Mouse (Mus musculus) cerebellum, adult 11 months (tissue): ENCODE results near the gene Kiss1r.
A peak's percentile ranks its signal among the peaks of the same experiment; 100 is the strongest.

Experiments used
- DNase-seq: peaks from one replicate; pipeline ENCODE4 v3.0.0; 2022

Gene Kiss1r

GRCm38 (mm10) chr10:79925785-79926490, 9.2 kb downstream of the Kiss1r start:
- no peak for DNase-seq

GRCm38 (mm10) chr10:79926491-79927323, 9.9 kb downstream of the Kiss1r start, which contains the start of gene Arid3a:
Gene Arid3a, plus strand, starts transcription at chr10:79927043.
- DNase-seq = peak; percentile 87

- peak; percentile 54 for DNase-seq
Observed at GRCm38 (mm10) chr10:79927324-79928029, 10.7 kb downstream of the Kiss1r start.

GRCm38 (mm10) chr10:79928030-79928694, 11.4 kb downstream of the Kiss1r start:
- DNase-seq = peak; percentile 32

GRCm38 (mm10) chr10:79928907-79929701, 12.3 kb downstream of the Kiss1r start:
- DNase-seq = no peak

GRCm38 (mm10) chr10:79929967-79930825, 13.4 kb downstream of the Kiss1r start:
- DNase-seq = peak; percentile 30

- no peak for DNase-seq
Observed at GRCm38 (mm10) chr10:79930826-79931186, 14.0 kb downstream of the Kiss1r start.

- DNase-seq = no peak
Observed at GRCm38 (mm10) chr10:79931797-79932196, 15.0 kb downstream of the Kiss1r start.

- DNase-seq = peak; percentile 61
Observed at GRCm38 (mm10) chr10:79932736-79933135, 16.0 kb downstream of the Kiss1r start.

- no peak for DNase-seq
Observed at GRCm38 (mm10) chr10:79933145-79933679, 16.4 kb downstream of the Kiss1r start.

GRCm38 (mm10) chr10:79933861-79934260, 17.1 kb downstream of the Kiss1r start:
- no peak for DNase-seq

- no peak for DNase-seq
Observed at GRCm38 (mm10) chr10:79934272-79934721, 17.5 kb downstream of the Kiss1r start.

- no peak for DNase-seq
Observed at GRCm38 (mm10) chr10:79934794-79935569, 18.2 kb downstream of the Kiss1r start.

GRCm38 (mm10) chr10:79936284-79936910, 19.6 kb downstream of the Kiss1r start:
- no peak for DNase-seq

GRCm38 (mm10) chr10:79936911-79937441, 20.2 kb downstream of the Kiss1r start:
- DNase-seq = peak; percentile 64

- DNase-seq = no peak
Observed at GRCm38 (mm10) chr10:79937775-79938526, 21.2 kb downstream of the Kiss1r start.

- no peak for DNase-seq
Observed at GRCm38 (mm10) chr10:79940749-79941148, 24.0 kb downstream of the Kiss1r start.

- DNase-seq = no peak
Observed at GRCm38 (mm10) chr10:79942988-79943387, 26.2 kb downstream of the Kiss1r start.
